ENCODE assay signal across 8 mouse cellular contexts in genomic region chr2:26140903-26141302, GRCm38 (mm10). TPM values are rescaled to one million over a fixed set of nuclear protein-coding genes. Genes with fewer than 3 reads are reported as not detected.
DNase-seq lines count a peak whose midpoint lies in the region; ATAC-seq and TF ChIP-seq lines count a peak whose summit lies in the region.

No protein-coding gene starts in this region.

- peak overlapping the region; percentile 92; the same call in 1 of the 2 replicates for H3K9ac ChIP-seq in kidney, postnatal 0 days (ENCODE audit: low read depth, low read length)
- H3K9ac ChIP-seq in hindbrain, embryonic 12.5 days: peak overlapping the region; percentile 93
- H3K9ac ChIP-seq in midbrain, embryonic 11.5 days (ENCODE audit: low read length): peak overlapping the region; percentile 70

- 0 out of 2 replicates have a peak, but pooled peaks cover 5% of the 10 kb centered on the region for H3K36me3 ChIP-seq in kidney, postnatal 0 days (ENCODE audit: insufficient read depth, low read length)
- H3K36me3 ChIP-seq in hindbrain, embryonic 12.5 days: peaks cover 13% of the 10 kb centered on the region
- no peaks in the 10 kb centered on the region for H3K36me3 ChIP-seq in midbrain, embryonic 11.5 days (ENCODE audit: control insufficient read depth, insufficient read depth, low read length)

- H3K4me1 ChIP-seq in kidney, postnatal 0 days (replicated peaks; ENCODE audit: insufficient read depth, low read length): peaks cover 23% of the 10 kb centered on the region; the same call in 1 of the 2 replicates
- H3K4me1 ChIP-seq in bone marrow macrophage, adult 2 months (ENCODE audit: control insufficient read depth, insufficient read depth, low read length): peaks cover 8% of the 10 kb centered on the region; the same call in 1 of the 2 replicates
- peaks cover 27% of the 10 kb centered on the region for H3K4me1 ChIP-seq in hindbrain, embryonic 12.5 days
- H3K4me1 ChIP-seq in midbrain, embryonic 11.5 days (ENCODE audit: control insufficient read depth, insufficient read depth, low read length): peaks cover 16% of the 10 kb centered on the region

- H3K9me3 ChIP-seq in kidney, postnatal 0 days (replicated peaks; ENCODE audit: low read length): no peaks in the 10 kb centered on the region
- no peaks in the 10 kb centered on the region for H3K9me3 ChIP-seq in hindbrain, embryonic 12.5 days (replicated peaks)
- H3K9me3 ChIP-seq in midbrain, embryonic 11.5 days (ENCODE audit: control insufficient read depth, low read length): no peaks in the 10 kb centered on the region

- DNase-seq in kidney, postnatal 0 days (ENCODE audit: low spot score): no peak
- no peak for DNase-seq in kidney, adult 11 months
- DNase-seq in midbrain, embryonic 11.5 days (ENCODE audit: low spot score, missing footprints): no peak
- DNase-seq in left cerebral cortex, postnatal 14 days (ENCODE audit: low spot score in 2 of 2): no peak
- no peak for DNase-seq in gastrocnemius, postnatal 4 days (ENCODE audit: low spot score in 2 of 2)
- no peak for DNase-seq in urinary bladder, adult 2 months (ENCODE audit: low spot score)

- peak; percentile 2; the same call in 1 of the 2 replicates for ATAC-seq in kidney, postnatal 0 days (replicated peaks; ENCODE audit: low FRiP score, low read depth)
- peak; percentile 31 for ATAC-seq in hindbrain, embryonic 12.5 days (ENCODE audit: low FRiP score)
- ATAC-seq in midbrain, embryonic 11.5 days (ENCODE audit: low FRiP score): peak; percentile 11; the same call in 1 of the 2 replicates

- no peaks in the 10 kb centered on the region for H3K27me3 ChIP-seq in kidney, postnatal 0 days (ENCODE audit: insufficient read depth, low read length)
- H3K27me3 ChIP-seq in hindbrain, embryonic 12.5 days: no peaks in the 10 kb centered on the region
- H3K27me3 ChIP-seq in midbrain, embryonic 11.5 days (ENCODE audit: control insufficient read depth, insufficient read depth, low read length): no peaks in the 10 kb centered on the region

- peak overlapping the region; percentile 86 for H3K4me2 ChIP-seq in kidney, postnatal 0 days (ENCODE audit: low read length)
- H3K4me2 ChIP-seq in hindbrain, embryonic 12.5 days (replicated peaks): peak overlapping the region; percentile 81
- H3K4me2 ChIP-seq in midbrain, embryonic 11.5 days: peak overlapping the region; percentile 97

- TF ChIP-seq CTCF in kidney, postnatal 0 days (IDR thresholded peaks at IDR 0.05; ENCODE audit: low read depth): no peak
- no peak for TF ChIP-seq CTCF in bone marrow macrophage, adult 2 months (IDR thresholded peaks at IDR 0.05; ENCODE audit: low read depth, low read length)

- TF ChIP-seq POLR2A in bone marrow macrophage, adult 2 months (IDR thresholded peaks at IDR 0.05; ENCODE audit: borderline replicate concordance, low read depth, low read length): no peak

- peak overlapping the region; percentile 98 for H3K27ac ChIP-seq in kidney, postnatal 0 days
- peak overlapping the region; percentile 36 for H3K27ac ChIP-seq in bone marrow macrophage, adult 2 months (ENCODE audit: insufficient read depth, low read depth, low read length)
- peak overlapping the region; percentile 99 for H3K27ac ChIP-seq in hindbrain, embryonic 12.5 days
- peak overlapping the region; percentile 91; the same call in 1 of the 2 replicates for H3K27ac ChIP-seq in midbrain, embryonic 11.5 days (ENCODE audit: low read depth, low read length)

- 14% methylated on average over 6 of the region's 6 CpGs for WGBS in kidney, postnatal 0 days
- WGBS in hindbrain, embryonic 12.5 days: 19% methylated on average over 6 of the region's 6 CpGs
- 17% methylated on average over 6 of the region's 6 CpGs for whole genome bisulfite sequencing in midbrain, embryonic 11.5 days

- H3K4me3 ChIP-seq in kidney, postnatal 0 days (replicated peaks; ENCODE audit: low read depth, low read length): peak overlapping the region; percentile 77
- peak overlapping the region; percentile 58 for H3K4me3 ChIP-seq in bone marrow macrophage, adult 2 months (ENCODE audit: insufficient read depth, low read length)
- H3K4me3 ChIP-seq in hindbrain, embryonic 12.5 days: peak overlapping the region; percentile 85
- H3K4me3 ChIP-seq in midbrain, embryonic 11.5 days (ENCODE audit: low read depth, low read length): peak overlapping the region; percentile 75

- intact Hi-C loops in left cerebral cortex, postnatal 14 days (cut with DNase I): loop anchor here (2.0 to 10.0 kb wide), 3 partner anchors 86 to 306 kb away; no protein-coding TSS in a partner anchor

RNA-seq across cellular contexts. Expression of gene Nacc2, which starts 17.9 kb away (rescaled TPM):
- 11.3 and 12.2 TPM in 2 replicates for polyA plus RNA-seq in kidney, postnatal 0 days (2015; fragmentation: Nextera tagmentation; extraction: Ambion mirVana)
- polyA plus RNA-seq in bone marrow macrophage, adult 2 months (2012; ENCODE audit: insufficient read depth, insufficient read length, missing spikeins): 17.8 and 18.0 TPM in 2 replicates
- 12.6 and 15.0 TPM in 2 replicates for polyA plus RNA-seq in hindbrain, embryonic 12.5 days (2016; fragmentation: Nextera tagmentation; extraction: Ambion mirVana)
- polyA plus RNA-seq in midbrain, embryonic 11.5 days (2014; fragmentation: Nextera tagmentation; extraction: Ambion mirVana): 4.0 and 4.5 TPM in 2 replicates
- 10 to 100 TPM; 58.1 to 58.8 TPM for total RNA-seq in left cerebral cortex, postnatal 14 days (2021)
- 10 to 100 TPM; 10.8 to 11.2 TPM for total RNA-seq in gastrocnemius, postnatal 4 days (2021)
- 43.2 and 60.5 TPM in 2 replicates for polyA plus RNA-seq in urinary bladder, adult 2 months (2012; rRNA removed)

Comparison
In these comparisons a context has a peak if more than half of its experiments do, and no peak if none do; other contexts are left out.
1. H3K27ac ChIP-seq: peak in every context shown above with its lines; median percentile 99 in hindbrain, embryonic 12.5 days; 98 in kidney, postnatal 0 days; 91 in midbrain, embryonic 11.5 days; 36 in bone marrow macrophage, adult 2 months.